Mouse (Mus musculus): ENCODE data around the gene Olfr1396. TPM values are rescaled to one million over a fixed set of nuclear protein-coding genes. Genes with fewer than 3 reads are reported as not detected.

The Olfr1396 gene
- polyA plus RNA-seq, 1 experiment from 2014 or later, result 0.15 TPM

- ATAC-seq (replicated peaks; ENCODE audit: insufficient number of reproducible peaks, insufficient read depth, low FRiP score, low read depth), result no peak
- 68% methylated on average over 1 of the region's 1 CpGs for WGBS
- no peak overlapping the region for H3K9ac ChIP-seq
Observed at GRCm38 (mm10) chr11:49105752-49106151, 8.9 kb downstream of the Olfr1396 start.

GRCm38 (mm10) chr11:49103047-49103693, 11.5 kb downstream of the Olfr1396 start:
- Histone ChIP-seq H3K4me2 (no peak overlapping the region), H3K36me3 (no peaks in the 10 kb centered on the region), H3K9me3 (replicated peaks) (no peaks in the 10 kb centered on the region), H3K9ac (no peak overlapping the region), H3K27ac (no peak overlapping the region), H3K4me3 (no peak overlapping the region), H3K4me1 (replicated peaks) (no peaks in the 10 kb centered on the region), H3K27me3 (no peaks in the 10 kb centered on the region)
- peak; percentile 40; the same call in 1 of the 2 replicates for ATAC-seq (replicated peaks; ENCODE audit: insufficient number of reproducible peaks, insufficient read depth, low FRiP score, low read depth)
- 11% methylated on average over 8 of the region's 8 CpGs for WGBS

More at GRCm38 (mm10) chr11:49105752-49106151, 8.9 kb downstream of the Olfr1396 start:
- H3K36me3 ChIP-seq, result no peaks in the 10 kb centered on the region
- H3K27ac ChIP-seq, result no peak overlapping the region
- H3K4me1 ChIP-seq (replicated peaks), result no peaks in the 10 kb centered on the region
- H3K4me2 ChIP-seq, result no peak overlapping the region
- H3K9me3 ChIP-seq (replicated peaks), result no peaks in the 10 kb centered on the region
- no peak overlapping the region for H3K4me3 ChIP-seq
- no peaks in the 10 kb centered on the region for H3K27me3 ChIP-seq

DNA sequence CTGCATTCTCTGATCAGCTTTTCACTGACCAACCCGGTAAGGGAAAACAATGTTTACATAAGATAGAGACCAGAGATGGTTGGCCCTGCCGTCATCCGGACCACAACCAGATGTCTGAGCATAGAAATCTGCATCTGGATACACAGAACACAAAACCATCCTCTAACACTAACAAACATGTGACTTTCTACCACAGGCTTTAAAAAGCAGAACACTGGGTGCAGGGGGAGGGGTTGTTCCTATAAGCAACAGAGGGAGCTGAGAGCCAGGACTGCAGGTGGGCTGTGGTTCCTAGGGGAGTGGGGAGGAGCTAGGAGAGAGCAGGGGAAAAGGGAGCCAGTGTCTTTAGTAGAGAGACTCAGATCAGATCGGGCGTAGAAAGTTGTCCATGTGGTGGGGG, 13.2 kb downstream of the Olfr1396 start:
- Histone ChIP-seq H3K4me3 (no peak overlapping the region), H3K9ac (no peak overlapping the region), H3K27me3 (no peaks in the 10 kb centered on the region), H3K36me3 (no peaks in the 10 kb centered on the region), H3K9me3 (replicated peaks) (no peaks in the 10 kb centered on the region), H3K4me2 (no peak overlapping the region), H3K27ac (no peak overlapping the region), H3K4me1 (replicated peaks) (no peaks in the 10 kb centered on the region)
- no peak for ATAC-seq (replicated peaks; ENCODE audit: insufficient number of reproducible peaks, insufficient read depth, low FRiP score, low read depth)
- 33% methylated on average over 5 of the region's 5 CpGs for WGBS

- Histone ChIP-seq H3K36me3 (no peaks in the 10 kb centered on the region), H3K9me3 (replicated peaks) (no peaks in the 10 kb centered on the region), H3K4me1 (replicated peaks) (no peaks in the 10 kb centered on the region), H3K4me2 (no peak overlapping the region), H3K27me3 (no peaks in the 10 kb centered on the region), H3K4me3 (no peak overlapping the region), H3K9ac (no peak overlapping the region), H3K27ac (no peak overlapping the region)
- WGBS, result 80% methylated on average over 3 of the region's 3 CpGs
- no peak for ATAC-seq (replicated peaks; ENCODE audit: insufficient number of reproducible peaks, insufficient read depth, low FRiP score, low read depth)
Observed at GRCm38 (mm10) chr11:49100409-49100808, 14.3 kb downstream of the Olfr1396 start.

DNA sequence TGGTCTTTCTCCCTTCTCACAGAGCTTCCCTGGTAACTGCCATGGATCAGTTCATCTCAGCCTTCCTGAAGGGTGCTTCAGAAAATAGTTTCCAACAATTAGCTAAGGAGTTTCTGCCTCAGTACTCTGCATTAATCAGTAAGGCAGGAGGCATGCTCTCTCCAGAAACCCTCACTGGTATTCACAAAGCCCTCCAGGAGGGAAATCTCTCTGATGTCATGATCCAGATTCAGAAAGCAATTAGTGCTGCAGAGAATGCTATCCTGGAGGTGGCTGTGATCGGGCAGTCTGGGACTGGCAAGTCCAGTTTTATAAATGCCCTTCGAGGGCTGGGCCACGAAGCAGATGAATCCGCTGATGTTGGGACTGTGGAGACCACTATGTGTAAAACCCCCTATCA, 19.3 kb downstream of the Olfr1396 start:
- Histone ChIP-seq H3K9ac (no peak overlapping the region), H3K27me3 (no peaks in the 10 kb centered on the region), H3K36me3 (no peaks in the 10 kb centered on the region), H3K27ac (no peak overlapping the region), H3K9me3 (replicated peaks) (no peaks in the 10 kb centered on the region), H3K4me2 (no peak overlapping the region), H3K4me3 (no peak overlapping the region), H3K4me1 (replicated peaks) (no peaks in the 10 kb centered on the region)
- no peak for ATAC-seq (replicated peaks; ENCODE audit: insufficient number of reproducible peaks, insufficient read depth, low FRiP score, low read depth)
- 79% methylated on average over 4 of the region's 4 CpGs for WGBS

- Histone ChIP-seq H3K4me1 (replicated peaks) (no peaks in the 10 kb centered on the region), H3K4me2 (no peak overlapping the region), H3K9me3 (replicated peaks) (no peaks in the 10 kb centered on the region), H3K27ac (no peak overlapping the region), H3K36me3 (no peaks in the 10 kb centered on the region), H3K9ac (no peak overlapping the region), H3K27me3 (no peaks in the 10 kb centered on the region), H3K4me3 (no peak overlapping the region)
- ATAC-seq (replicated peaks; ENCODE audit: insufficient number of reproducible peaks, insufficient read depth, low FRiP score, low read depth), result no peak
- WGBS, result 73% methylated on average over 6 of the region's 6 CpGs
Observed at GRCm38 (mm10) chr11:49093861-49094660, 20.6 kb downstream of the Olfr1396 start.

GRCm38 (mm10) chr11:49092786-49093185, 21.9 kb downstream of the Olfr1396 start:
- 76% methylated on average over 2 of the region's 2 CpGs for WGBS
- no peaks in the 10 kb centered on the region for H3K9me3 ChIP-seq (replicated peaks)

GRCm38 (mm10) chr11:49092053-49092586, 22.6 kb downstream of the Olfr1396 start:
- Histone ChIP-seq H3K9me3 (replicated peaks) (no peaks in the 10 kb centered on the region), H3K36me3 (no peaks in the 10 kb centered on the region), H3K4me1 (replicated peaks) (peaks cover 6% of the 10 kb centered on the region), H3K27me3 (no peaks in the 10 kb centered on the region), H3K4me3 (no peak overlapping the region), H3K9ac (no peak overlapping the region), H3K4me2 (no peak overlapping the region), H3K27ac (no peak overlapping the region)
- 87% methylated on average over 1 of the region's 1 CpGs for WGBS
- ATAC-seq (replicated peaks; ENCODE audit: insufficient number of reproducible peaks, insufficient read depth, low FRiP score, low read depth), result no peak

More at GRCm38 (mm10) chr11:49092786-49093185, 21.9 kb downstream of the Olfr1396 start:
- Histone ChIP-seq H3K4me1 (replicated peaks) (peaks cover 6% of the 10 kb centered on the region), H3K4me2 (no peak overlapping the region), H3K9ac (no peak overlapping the region), H3K36me3 (no peaks in the 10 kb centered on the region), H3K27ac (no peak overlapping the region), H3K27me3 (no peaks in the 10 kb centered on the region), H3K4me3 (no peak overlapping the region)
- ATAC-seq (replicated peaks; ENCODE audit: insufficient number of reproducible peaks, insufficient read depth, low FRiP score, low read depth), result no peak

GRCm38 (mm10) chr11:49091171-49091570, 23.5 kb downstream of the Olfr1396 start:
- H3K4me2 ChIP-seq, result no peak overlapping the region
- no peaks in the 10 kb centered on the region for H3K27me3 ChIP-seq
- H3K9me3 ChIP-seq (replicated peaks), result no peaks in the 10 kb centered on the region
- H3K4me3 ChIP-seq, result no peak overlapping the region
- peaks cover 6% of the 10 kb centered on the region for H3K4me1 ChIP-seq (replicated peaks)
- H3K9ac ChIP-seq, result no peak overlapping the region
- H3K27ac ChIP-seq, result no peak overlapping the region
- 63% methylated on average over 4 of the region's 4 CpGs for WGBS
- no peak for ATAC-seq (replicated peaks; ENCODE audit: insufficient number of reproducible peaks, insufficient read depth, low FRiP score, low read depth)
- H3K36me3 ChIP-seq, result no peaks in the 10 kb centered on the region

DNA sequence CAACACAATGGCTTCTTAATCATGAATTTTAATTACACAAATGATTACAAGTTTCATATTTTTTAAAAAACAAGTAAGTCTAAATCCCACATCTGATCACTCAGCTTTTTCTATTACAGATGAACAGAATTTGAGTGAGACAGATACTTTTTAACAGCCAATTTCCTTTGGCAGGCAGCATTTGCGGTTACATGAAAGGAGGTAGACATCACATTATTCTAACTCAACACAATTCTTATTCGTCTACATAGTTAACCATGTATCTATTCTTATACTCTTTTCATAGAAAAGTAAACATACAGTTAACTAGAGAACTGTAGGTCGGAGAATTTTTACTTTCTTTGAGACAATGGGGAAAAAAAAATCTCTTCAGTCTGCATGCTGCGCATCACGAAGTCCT, 24.1 kb downstream of the Olfr1396 start:
- 77% methylated on average over 5 of the region's 5 CpGs for WGBS
- H3K4me3 ChIP-seq, result no peak overlapping the region
- H3K27ac ChIP-seq, result no peak overlapping the region
- H3K9ac ChIP-seq, result no peak overlapping the region
- no peaks in the 10 kb centered on the region for H3K27me3 ChIP-seq
- no peaks in the 10 kb centered on the region for H3K36me3 ChIP-seq
- no peak overlapping the region for H3K4me2 ChIP-seq
- no peak for ATAC-seq (replicated peaks; ENCODE audit: insufficient number of reproducible peaks, insufficient read depth, low FRiP score, low read depth)
- H3K9me3 ChIP-seq (replicated peaks), result no peaks in the 10 kb centered on the region
- peaks cover 6% of the 10 kb centered on the region for H3K4me1 ChIP-seq (replicated peaks)

- ATAC-seq (replicated peaks; ENCODE audit: insufficient number of reproducible peaks, insufficient read depth, low FRiP score, low read depth), result no peak
- WGBS, result 78% methylated on average over 3 of the region's 3 CpGs
Observed at GRCm38 (mm10) chr11:49089735-49090507, 24.8 kb downstream of the Olfr1396 start.

More at GRCm38 (mm10) chr11:49089735-49090507, 24.8 kb downstream of the Olfr1396 start:
- no peaks in the 10 kb centered on the region for H3K9me3 ChIP-seq (replicated peaks)
- peaks cover 6% of the 10 kb centered on the region for H3K4me1 ChIP-seq (replicated peaks)
- H3K36me3 ChIP-seq, result no peaks in the 10 kb centered on the region
- no peak overlapping the region for H3K4me3 ChIP-seq
- H3K27ac ChIP-seq, result no peak overlapping the region
- H3K4me2 ChIP-seq, result no peak overlapping the region
- H3K9ac ChIP-seq, result no peak overlapping the region
- no peaks in the 10 kb centered on the region for H3K27me3 ChIP-seq

All from heart, embryonic 15.5 days (tissue).